Mouse (Mus musculus) retina, postnatal 1 day (tissue): Measurements from ENCODE around the gene Ddhd1.
A peak's percentile ranks its signal among the peaks of the same experiment; 100 is the strongest.

Experiments
- DNase-seq: peaks from one replicate; pipeline ENCODE4 v3.0.0-alpha.2; 2012

The Ddhd1 gene

DNA sequence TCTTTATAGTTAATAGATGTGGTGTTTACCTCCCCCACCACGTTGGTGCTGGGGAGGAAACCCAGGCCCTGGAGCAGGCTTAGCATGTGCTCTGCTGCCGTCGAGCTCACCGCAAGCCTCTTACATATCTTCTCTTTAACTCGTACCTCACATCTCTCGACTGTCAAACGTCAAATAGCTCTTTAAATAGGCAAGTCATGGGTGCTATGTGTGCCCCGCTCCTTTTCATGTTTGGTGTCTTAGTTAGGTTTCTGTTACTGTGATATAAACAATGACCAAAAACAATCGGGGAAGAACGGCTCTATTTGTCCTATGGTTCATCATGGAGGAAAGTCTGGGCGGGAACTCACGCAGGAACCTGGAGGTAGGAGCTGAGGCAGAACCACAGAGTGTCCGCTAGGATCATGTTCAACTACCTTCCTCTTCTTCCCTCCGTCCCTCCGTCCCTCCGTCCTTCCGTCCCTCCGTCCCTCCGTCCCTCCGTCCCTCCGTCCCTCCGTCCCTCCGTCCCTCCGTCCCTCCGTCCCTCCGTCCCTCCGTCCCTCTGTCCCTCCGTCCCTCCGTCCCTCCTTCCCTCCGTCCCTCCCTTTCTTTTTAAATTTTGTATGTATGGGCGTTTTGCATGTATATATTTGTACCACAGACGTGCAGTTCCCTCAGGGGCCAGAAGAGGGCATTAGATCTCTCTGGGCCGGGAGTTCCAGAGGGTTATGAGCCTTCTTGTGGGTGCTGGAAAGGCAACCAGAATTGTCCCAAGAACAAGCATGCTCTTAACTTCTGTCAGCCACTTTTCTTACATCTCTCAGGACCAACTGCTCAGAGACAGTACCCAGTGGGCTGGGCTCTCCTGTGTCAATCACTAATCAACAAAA lies 91.6 kb downstream of the Ddhd1 start:
- DNase-seq, result peak; percentile 85

- peak; percentile 58 for DNase-seq
Observed at GRCm38 (mm10) chr14:45565216-45566065, 92.5 kb downstream of the Ddhd1 start.

GRCm38 (mm10) chr14:45563577-45563976 lies 94.4 kb downstream of the Ddhd1 start:
- peak; percentile 55 for DNase-seq

GRCm38 (mm10) chr14:45561681-45562080 lies 96.3 kb downstream of the Ddhd1 start:
- no peak for DNase-seq

- DNase-seq, result no peak
Observed at GRCm38 (mm10) chr14:45559018-45559417, 98.9 kb downstream of the Ddhd1 start.

DNA sequence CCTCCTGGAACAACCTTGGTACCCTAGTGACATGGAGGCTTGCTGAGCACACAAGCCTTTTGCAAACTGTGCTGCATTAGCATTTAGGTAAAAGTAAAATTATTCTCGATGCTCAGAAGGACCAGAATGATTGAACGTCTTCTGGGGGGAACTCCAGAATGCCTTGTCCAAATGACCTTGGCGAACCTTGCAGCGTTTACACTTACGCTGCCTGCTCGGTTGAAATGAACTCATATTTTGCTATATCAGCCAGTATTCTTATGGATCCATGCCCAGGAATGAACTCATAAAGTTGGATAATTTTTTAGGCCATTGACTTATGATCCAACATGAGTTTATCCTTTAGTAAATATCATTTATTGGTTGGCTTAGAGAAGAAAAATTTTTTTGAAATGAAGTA lies 103.6 kb downstream of the Ddhd1 start:
- DNase-seq, result no peak

DNA sequence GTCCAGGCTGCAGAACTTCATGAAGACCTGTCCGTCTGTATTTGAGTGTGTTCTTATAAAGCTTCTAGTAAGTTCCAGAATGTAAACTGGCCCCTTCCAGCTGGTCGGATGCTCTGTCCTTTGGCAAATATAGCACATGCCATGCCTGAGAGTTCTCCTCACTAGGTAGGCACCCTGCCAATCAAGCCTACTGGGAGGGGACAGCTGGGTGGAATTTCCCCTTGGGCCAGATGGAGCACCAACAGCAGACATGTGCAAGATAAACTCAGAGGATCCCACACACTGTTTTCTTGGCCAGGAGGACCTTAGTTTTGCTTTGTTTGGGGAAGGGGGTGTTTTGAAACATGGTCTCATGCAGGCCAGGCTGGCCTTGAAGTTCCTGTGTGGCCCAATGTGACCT lies 104.1 kb downstream of the Ddhd1 start:
- no peak for DNase-seq

DNA sequence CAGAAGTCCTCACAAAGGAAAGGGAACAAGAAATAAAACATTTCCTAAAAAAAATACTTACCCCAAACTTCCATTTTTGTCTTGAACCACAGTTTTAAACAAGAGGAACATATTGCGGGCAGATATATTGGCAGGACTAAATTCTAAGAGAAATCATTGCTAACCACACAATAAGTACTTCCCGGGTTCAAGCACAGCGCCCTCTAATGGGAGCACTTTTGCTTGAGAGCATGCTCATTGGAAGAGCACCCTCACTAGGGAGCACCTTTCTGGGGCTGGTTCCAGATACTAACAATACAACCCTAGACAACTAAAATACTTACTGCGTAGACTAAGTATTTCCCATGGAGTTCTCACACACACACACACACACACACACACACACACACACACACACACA lies 105.5 kb downstream of the Ddhd1 start:
- DNase-seq, result no peak

- peak; percentile 69 for DNase-seq
Observed at GRCm38 (mm10) chr14:45551121-45551768, 106.7 kb downstream of the Ddhd1 start.

GRCm38 (mm10) chr14:45550010-45550647 lies 107.8 kb downstream of the Ddhd1 start:
- DNase-seq, result no peak

DNA sequence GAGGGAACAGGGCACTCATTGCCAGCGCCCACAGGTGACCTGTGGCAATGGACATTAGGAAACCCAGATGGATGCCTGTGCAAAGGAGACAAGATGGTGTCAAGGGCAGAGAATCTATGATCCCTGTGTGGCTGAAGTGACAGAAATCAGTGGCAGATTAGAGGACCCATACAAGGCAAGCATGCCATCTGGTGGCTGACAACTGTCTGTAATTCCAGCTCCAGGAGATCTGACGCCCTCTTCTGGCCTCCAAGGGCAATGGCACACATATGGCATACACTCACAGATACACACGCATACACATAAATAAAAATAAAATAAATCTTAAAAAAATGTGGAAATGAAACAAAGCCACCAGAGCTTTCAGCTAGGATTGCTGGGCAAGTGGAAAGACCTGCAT lies 109.8 kb downstream of the Ddhd1 start:
- peak; percentile 27 for DNase-seq

DNA sequence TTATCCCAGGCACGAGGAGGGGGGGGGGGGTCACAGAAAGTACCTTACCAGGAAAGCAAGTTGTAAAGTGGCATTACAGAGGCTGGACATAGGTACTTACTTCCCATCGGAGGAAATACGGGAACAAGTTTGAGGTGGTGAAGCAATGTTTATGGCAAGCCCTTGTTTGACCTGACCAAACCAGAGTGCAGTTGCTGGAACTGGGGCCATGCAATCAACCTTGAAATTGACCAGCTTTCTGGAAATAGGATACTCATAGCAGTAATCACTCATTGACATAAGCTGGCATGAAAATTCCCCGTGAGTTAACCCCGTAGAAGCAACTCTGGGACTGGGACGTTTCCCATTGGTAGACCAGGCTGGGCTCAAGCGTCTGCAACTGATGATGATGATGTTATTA lies 113.0 kb downstream of the Ddhd1 start:
- no peak for DNase-seq

GRCm38 (mm10) chr14:45544026-45544425 lies 113.9 kb downstream of the Ddhd1 start:
- DNase-seq, result no peak

DNA sequence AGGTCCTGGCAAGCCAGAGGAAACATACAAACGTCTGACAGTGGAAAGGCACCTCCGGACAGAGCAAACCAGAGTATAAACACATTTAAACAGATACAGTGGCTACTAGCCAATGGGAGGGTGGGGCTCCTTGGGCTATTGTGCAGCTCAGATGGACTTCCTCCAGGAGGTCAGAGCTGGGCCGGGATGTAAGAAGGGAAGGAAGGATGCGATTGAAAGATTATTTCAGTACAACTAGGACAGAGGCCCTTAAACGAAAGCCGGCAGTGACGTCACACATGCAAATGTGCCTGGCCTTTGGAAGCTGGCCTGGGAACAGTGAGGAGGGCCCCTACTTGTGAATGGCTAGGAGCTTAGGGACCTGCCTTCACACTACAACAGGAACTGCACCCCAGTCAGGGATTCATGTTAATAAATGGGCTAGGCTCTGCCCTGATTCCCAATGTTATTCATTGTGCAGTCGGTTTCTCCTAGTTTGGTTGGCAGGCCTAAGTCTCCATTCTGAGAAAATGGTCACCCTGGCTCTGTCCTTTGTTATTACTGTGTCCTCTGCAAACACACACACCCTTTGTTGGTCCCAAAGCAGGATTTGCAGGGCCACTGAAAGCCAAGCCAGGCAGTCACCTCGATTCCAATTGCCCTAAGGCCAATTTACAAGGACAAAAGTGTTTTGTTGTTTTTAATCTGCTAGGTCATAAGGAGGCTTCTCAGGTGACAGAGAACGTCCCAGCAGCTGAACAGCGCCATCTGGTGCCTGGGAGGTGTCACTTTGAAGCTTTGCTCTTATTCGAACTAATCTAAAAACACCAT lies 118.1 kb downstream of the Ddhd1 start:
- DNase-seq, result peak; percentile 88
